Mouse (Mus musculus) Patski (cell line): ENCODE results near the gene Ttc22. TPM values are rescaled to one million over a fixed set of nuclear protein-coding genes. Genes with fewer than 3 reads are reported as not detected.

Experiments used
- ATAC-seq: fragments of 100-300 bp; one replicate; pipeline ENCODE4 v1.8.0; 2021
- CTCF ChIA-PET: fragments of 350-600 bp; sonication (Branson Sonifier 250); formaldehyde crosslinking; loops from one replicate; lab custom pipeline; 2022; ENCODE audit warnings: inconsistent platforms; lab: Charles Lee
- POLR2A ChIA-PET: fragments of 350-600 bp; sonication (Branson Sonifier 250); formaldehyde crosslinking; loops from one replicate; lab custom pipeline; 2022; ENCODE audit warnings: antibody characterized with exemption, inconsistent platforms; lab: Charles Lee
- DNase-seq: peaks from one replicate; pipeline ENCODE4 v3.0.0-alpha.2; 2011; ENCODE audit warnings: low read depth, low spot score
- H3K27me3 ChIP-seq: fragments of 371-371 bp; one replicate; pipeline ENCODE4 v1.5.1; 2021
- CTCF ChIP-seq: fragments of 100-300 bp; IDR thresholded peaks from one replicate; pipeline ENCODE4 v1.5.1; 2021
- in situ Hi-C: fragments of 300-500 bp; cut with MboI; formaldehyde crosslinking; loops from 3 replicates; pipeline ENCODE4 v1.11.1; 2018; ENCODE audit warnings: low pct_unique_long_range_greater_than_20kb, mixed read lengths
- polyA plus RNA-seq: library from polyadenylated mRNA; unstranded; gene quantifications from one replicate; pipeline ENCODE4 v1.2.3, GENCODE M21; 2021

Ttc22 gene
- polyA plus RNA-seq, 1 experiment from 2014 or later, result 0.72 TPM

DNA sequence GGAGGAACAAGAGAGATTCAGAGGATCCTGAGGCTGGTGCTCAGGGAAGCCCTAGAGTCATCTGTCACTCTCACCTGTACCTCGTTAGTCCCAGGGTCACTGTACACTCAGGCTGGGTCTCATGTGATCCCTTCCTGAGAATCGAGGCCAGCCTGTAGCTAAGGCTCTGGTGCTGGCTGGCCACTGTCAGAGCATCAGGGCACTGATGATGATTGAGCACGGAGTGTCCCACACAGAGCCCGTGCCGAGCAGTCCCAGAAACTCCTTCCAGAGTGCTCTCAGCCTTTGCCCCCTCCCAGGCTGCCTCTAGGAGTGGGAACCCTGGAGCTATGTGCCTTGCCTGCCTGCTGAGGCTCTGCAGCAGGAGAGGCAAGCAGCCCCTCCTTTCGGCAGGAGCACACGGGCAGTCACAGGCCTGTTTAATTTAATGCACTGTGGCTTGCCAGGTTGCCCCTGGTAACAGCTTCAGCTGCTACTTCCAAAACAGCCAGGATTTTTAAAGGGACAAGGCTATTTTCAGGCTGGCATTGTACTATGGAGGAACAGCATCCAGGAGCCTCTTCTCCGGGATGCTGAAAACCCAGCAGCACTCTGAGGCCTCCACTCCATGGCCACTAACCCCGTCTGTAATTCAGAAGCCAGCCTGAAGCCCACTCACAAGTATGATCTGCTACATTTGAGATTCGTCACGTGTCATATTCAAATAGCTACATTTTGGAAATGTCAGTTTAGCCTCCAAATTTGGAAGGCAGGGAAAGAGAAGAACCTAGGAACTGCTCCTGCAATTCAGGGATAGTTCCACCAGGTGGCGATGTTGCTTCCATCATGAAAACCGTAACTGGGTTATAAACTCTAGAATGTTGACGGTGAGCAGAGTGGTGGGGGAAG is 8.3 kb downstream of the Ttc22 start:
- DNase-seq (no peak), ATAC-seq (no peak)
- in situ Hi-C loops, result loop anchor here (5.0 to 10.0 kb wide), 2 partner anchors 77 to 534 kb away; no protein-coding TSS in a partner anchor
- H3K27me3 ChIP-seq, result no peaks in the 10 kb centered on the region
- ChIA-PET CTCF (interaction anchor here (0.6 to 5.4 kb wide), 13 partner anchors 12 to 78 kb away, joined by 3 to 44 read pairs (median 4); partner anchors contain the start of genes Pars2 and Ttc4), POLR2A (no interaction called here)
- TF ChIP-seq CTCF, result no peak

DNA sequence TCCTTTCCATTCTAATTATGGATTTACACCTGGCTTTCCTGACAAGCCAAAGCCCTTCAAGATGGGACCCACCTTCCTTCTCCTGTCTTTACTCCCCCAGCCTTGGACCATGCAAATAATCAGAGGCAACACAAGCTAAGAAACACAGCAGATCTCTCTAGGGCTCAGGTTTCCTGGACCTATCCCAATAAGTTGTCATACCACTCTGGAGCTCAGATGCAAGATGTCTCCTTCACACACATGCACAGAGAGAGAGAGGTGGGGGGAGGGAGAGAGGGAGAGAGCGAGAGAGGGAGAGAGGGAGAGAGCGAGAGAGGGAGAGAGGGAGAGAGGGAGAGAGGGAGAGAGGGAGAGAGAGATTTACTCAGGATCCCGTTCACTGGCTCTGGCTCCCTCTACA is 10.1 kb downstream of the Ttc22 start:
- no peaks in the 10 kb centered on the region for H3K27me3 ChIP-seq
- ChIA-PET CTCF (interaction anchor here (0.9 to 5.4 kb wide), 4 partner anchors 12 to 77 kb away, joined by 3 to 44 read pairs (median 4); partner anchors contain the start of gene Pars2), POLR2A (no interaction called here)
- DNase-seq, result no peak
- ATAC-seq, result no peak
- no peak for TF ChIP-seq CTCF
- in situ Hi-C loops, result loop anchor here (5.0 to 10.0 kb wide), 2 partner anchors 75 to 532 kb away; no protein-coding TSS in a partner anchor

DNA sequence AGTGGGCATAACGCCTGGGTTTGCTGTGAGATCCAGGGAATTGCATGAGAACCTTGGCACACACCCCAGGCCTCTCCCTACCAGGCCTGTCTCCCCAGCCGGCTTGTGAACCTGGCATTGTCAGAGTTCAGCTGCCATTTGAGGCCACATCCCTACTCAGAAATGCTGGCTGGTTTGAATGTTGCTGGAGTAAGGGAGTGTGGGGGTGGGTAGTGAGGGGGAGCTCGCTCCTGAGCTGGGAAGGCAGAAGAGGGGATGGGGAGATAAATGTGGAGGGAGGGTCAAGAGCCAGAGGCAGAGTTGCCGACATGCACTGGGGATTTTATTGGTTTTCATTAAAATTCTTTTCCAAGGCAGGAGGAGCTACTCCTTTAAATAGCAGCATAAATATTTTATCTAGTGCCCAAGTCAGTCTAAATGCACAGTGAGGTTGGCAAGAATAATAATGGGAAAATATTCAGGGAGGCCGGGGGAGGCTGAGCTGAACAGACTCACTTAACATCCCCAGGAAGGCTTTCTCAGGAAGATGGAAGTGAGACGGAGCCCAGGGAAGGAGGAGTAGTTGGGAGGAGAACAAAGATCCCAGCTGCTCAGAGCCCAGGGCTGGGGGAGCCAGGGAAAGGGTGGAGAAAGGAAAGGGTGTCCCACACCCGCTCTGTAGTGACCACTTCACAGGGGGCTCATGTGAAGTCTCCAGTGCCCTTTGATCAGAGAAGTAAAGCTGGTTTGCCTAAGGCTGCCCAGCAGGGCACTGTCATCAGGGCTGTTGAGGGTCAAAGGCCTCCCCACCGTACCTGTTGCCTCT is 11.3 kb downstream of the Ttc22 start:
- H3K27me3 ChIP-seq, result no peaks in the 10 kb centered on the region
- ChIA-PET CTCF (interaction anchor here (0.9 to 5.4 kb wide), 3 partner anchors 11 to 76 kb away, joined by 3 to 44 read pairs (median 3); partner anchors contain the start of gene Pars2), POLR2A (no interaction called here)
- TF ChIP-seq CTCF, result no peak
- DNase-seq (no peak), ATAC-seq (peak; percentile 15)
- in situ Hi-C loops, result loop anchor here (5.0 to 10.0 kb wide), 2 partner anchors 74 to 531 kb away; no protein-coding TSS in a partner anchor

DNA sequence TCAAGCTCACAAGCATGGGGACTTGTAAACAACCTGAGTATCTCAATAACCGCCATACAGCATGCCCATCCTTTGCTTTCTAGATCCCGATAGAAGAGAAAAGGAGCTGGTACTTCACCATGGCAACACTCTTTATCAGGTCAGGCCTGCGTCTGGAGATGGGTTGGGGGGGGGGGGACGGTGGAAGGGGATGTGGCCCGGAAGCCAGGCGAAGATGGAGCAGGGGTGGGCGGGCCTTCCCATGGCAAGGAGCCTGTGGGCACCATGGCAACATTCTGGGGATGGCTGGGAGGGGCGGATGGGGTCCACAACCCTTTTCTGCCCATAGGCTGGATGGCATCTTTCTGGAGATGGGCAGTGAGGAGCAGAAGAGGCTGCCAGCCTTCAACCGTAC is 11.9 kb downstream of the Ttc22 start:
- ChIA-PET POLR2A (no interaction called here), CTCF (interaction anchor here (5.4 kb wide), 1 partner anchor 14 kb away, joined by 44 read pairs; the partner anchor contains the start of gene Pars2)
- no peak for DNase-seq
- no peak for TF ChIP-seq CTCF
- no peak for ATAC-seq
- no peaks in the 10 kb centered on the region for H3K27me3 ChIP-seq
- in situ Hi-C loops, result loop anchor here (5.0 to 10.0 kb wide), 2 partner anchors 73 to 531 kb away; no protein-coding TSS in a partner anchor

DNA sequence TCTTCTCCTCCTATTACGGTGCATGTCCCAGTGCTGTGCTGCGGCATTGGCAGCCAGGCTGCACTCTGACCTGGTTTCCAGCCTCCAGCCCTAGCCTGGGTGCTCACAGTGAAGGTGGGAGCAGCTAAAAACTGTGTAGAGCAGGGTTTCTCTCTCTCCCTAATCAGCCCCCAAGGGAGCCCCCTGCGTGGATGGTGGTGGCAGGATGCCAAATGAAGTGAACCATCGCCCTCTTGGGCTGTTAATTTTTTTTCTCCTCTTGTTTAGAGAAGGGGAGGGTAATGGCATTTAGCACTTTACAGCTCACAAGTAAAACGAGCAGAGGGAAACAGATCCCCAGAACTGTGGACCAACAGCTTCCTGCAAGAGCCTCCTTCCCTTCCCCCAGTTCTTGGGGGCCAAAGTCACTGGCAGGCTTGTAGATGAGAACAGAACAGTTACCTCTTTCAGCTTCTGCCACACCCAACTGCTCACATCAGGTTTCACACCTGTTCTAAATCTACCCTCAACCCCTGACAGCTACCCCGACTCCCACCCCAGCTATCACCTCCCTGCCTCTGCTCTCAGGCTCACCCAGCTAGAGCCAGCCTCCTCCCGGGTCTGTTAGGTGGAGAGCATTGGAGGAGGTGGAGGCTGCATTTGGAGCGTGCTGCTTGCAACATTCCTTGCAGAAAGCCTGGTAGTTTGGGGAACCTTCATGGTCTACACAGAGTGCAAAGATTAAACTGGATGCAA is 21.4 kb downstream of the Ttc22 start:
- no peak for DNase-seq

DNA sequence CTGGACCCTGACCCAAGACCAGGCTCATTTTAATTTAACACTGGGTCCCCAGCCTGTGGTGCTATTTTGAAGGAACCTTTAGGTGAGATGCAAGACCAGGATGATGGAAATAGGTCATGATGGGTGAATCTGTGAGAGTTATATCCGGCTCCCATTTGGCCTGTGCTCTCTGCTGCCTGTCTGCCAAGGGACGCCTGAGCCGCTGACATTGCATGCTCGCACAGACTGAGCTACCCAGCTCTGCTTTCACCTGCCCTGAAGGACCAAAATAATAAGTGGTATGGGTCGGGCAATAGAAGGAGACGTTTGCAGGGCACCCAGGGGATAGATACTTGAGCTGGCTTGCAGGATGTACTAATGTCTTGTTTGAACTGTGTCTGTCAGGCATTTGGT is 22.0 kb downstream of the Ttc22 start:
- ChIA-PET CTCF (interaction anchor here (0.8 to 1.7 kb wide), 3 partner anchors 12 to 30 kb away, joined by 3 to 6 read pairs (median 3); no protein-coding TSS in a partner anchor), POLR2A (no interaction called here)
- ATAC-seq (no peak), DNase-seq (no peak)
- in situ Hi-C loops, result no loop called here
- no peak for TF ChIP-seq CTCF
- no peaks in the 10 kb centered on the region for H3K27me3 ChIP-seq

More for the DNA sequence above, 21.4 kb downstream of the Ttc22 start:
- H3K27me3 ChIP-seq, result no peaks in the 10 kb centered on the region
- ChIA-PET CTCF (interaction anchor here (0.8 to 1.7 kb wide), 3 partner anchors 11 to 29 kb away, joined by 3 to 6 read pairs (median 3); no protein-coding TSS in a partner anchor), POLR2A (no interaction called here)
- no peak for TF ChIP-seq CTCF
- ATAC-seq, result peak; percentile 60
- in situ Hi-C loops, result no loop called here

DNA sequence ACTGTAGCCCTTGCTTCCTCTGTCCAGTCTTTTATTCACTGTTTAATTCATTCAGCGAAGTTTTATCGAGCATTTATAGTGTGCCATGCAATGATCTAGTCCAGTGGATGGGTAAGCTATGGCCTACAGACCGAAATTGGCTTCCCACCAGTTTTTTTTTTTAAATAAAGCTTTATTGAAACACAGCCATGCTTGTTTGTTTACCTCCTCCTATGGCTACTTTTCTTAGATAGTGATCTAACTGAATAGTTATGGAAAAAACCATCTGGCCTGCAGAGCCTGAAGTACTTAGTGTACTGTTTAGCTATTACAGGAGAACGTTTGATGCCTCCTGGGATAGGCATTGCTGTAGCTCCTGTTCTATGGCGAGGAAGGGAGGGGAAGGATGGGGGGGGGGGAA is 23.6 kb downstream of the Ttc22 start:
- CTCF ChIA-PET, result interaction anchor here (5.9 kb wide), 1 partner anchor 14 kb away, joined by 44 read pairs; no protein-coding TSS in a partner anchor
- in situ Hi-C loops, result no loop called here
- H3K27me3 ChIP-seq, result no peaks in the 10 kb centered on the region
- DNase-seq, result no peak
- no peak for TF ChIP-seq CTCF
- POLR2A ChIA-PET, result interaction anchor here (0.7 kb wide), 1 partner anchor 23 kb away, joined by 3 read pairs; no protein-coding TSS in a partner anchor
- ATAC-seq, result no peak

DNA sequence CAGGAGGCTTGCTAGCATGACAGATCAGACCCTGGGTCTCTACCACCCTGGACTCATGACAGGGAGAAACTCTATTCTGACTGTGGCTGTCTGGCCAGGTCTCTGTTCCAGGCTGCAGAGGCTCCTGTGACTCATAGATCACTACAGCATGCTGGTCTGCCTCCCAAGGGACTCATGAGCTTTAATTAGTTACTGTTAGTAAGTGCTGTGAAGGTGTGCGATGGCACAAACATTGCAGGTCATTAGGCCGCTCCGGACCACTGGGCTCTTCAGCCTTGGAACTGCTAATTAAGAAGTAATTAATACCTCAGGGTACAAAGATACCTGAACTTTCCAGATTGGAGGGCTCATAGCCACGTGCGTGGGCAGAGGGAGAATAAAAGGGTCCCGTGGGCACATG is 24.9 kb downstream of the Ttc22 start:
- H3K27me3 ChIP-seq, result no peaks in the 10 kb centered on the region
- DNase-seq (no peak), ATAC-seq (peak; percentile 38)
- POLR2A ChIA-PET, result no interaction called here
- CTCF ChIA-PET, result interaction anchor here (0.8 to 5.9 kb wide), 3 partner anchors 15 to 33 kb away, joined by 3 to 44 read pairs (median 3); no protein-coding TSS in a partner anchor
- no peak for TF ChIP-seq CTCF
- in situ Hi-C loops, result no loop called here

DNA sequence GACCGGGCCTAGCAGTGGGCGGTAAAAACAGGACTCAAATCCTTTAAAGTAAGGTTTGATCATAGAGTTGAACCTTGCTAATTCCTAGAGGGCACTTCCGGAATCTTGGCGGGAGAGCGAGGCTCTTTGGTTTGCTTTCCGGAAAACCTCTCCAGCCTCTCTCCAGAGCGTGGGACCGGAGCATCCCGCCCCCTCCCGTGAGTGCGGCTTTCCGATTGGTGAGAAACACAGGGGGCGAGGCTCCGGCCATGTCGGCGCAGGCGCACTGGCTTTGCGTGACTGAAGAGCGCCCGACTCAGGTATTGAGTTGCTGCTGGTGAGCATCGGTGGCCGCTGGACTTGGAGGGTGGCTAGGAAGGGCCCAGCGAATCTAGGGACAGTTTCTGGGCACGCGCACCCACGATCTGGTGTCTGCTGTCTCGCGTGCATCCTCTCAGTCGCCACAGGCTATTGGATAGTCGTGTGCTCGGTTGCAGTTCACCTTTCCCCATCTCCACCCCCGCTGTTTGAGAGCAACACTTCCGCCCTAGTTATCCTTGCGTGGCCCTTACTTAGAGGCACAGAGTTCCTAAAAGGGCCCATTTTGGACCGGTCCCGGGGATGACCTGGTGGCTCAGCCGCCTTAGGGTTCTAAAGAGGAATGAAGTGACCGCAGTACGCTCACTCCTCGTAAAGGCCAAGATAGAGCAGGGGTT is 28.7 kb downstream of the Ttc22 start, which contains the start of gene Pars2:
TSS of gene Pars2 (plus strand) at position 237 of the 695 bp plus-strand sequence.
- H3K27me3 ChIP-seq, result no peaks in the 10 kb centered on the region
- ChIA-PET POLR2A (interaction anchor here (0.6 kb wide), 1 partner anchor 106 kb away, joined by 3 read pairs; no protein-coding TSS in a partner anchor), CTCF (interaction anchor here (5.9 kb wide), 1 partner anchor 19 kb away, joined by 44 read pairs; no protein-coding TSS in a partner anchor)
- in situ Hi-C loops, result no loop called here
- DNase-seq, result no peak
- ATAC-seq, result peak; percentile 75
- TF ChIP-seq CTCF, result no peak
